Comparison of ENCODE assay signal across 19 mouse cellular contexts in the genomic region with DNA sequence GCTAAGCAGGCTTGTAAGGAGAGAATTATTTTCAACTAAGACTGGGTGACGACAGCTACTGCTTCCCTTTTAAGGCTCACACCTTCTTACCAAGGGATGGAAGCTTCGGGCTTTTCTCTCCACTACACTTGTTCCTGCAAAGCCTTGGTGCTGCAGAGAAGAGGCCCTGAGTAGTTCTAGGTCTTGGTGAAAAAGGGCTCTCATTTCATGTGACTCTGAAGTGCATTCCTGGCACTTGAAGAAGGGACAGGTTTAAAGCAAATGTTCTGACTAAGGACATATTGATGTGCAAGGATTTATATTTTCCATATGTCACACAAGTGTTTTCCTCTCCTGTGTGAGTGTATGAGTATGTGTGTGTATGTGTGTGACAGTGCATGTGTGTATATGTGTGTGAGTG.
"Had no signal": no experiment of that assay in that cellular context is flagged by ENCODE, and none has a peak within 500 bp of the region (broad histone marks: within the 10 kb centered on the region; RNA-seq: fewer than 3 reads in every experiment).

No protein-coding gene starts in this region.

- ATAC-seq: liver, postnatal 0 days; midbrain, embryonic 13.5 days; midbrain, embryonic 15.5 days had no signal

- H3K27me3 ChIP-seq: liver, embryonic 13.5 days; liver, embryonic 15.5 days; midbrain, embryonic 13.5 days; midbrain, embryonic 15.5 days; neural tube, embryonic 12.5 days had no signal

- H3K4me3 ChIP-seq: liver, embryonic 13.5 days; liver, embryonic 15.5 days; megakaryocyte, embryonic 14.5 days; midbrain, embryonic 13.5 days; midbrain, embryonic 15.5 days; neural tube, embryonic 12.5 days had no signal

- H3K36me3 ChIP-seq: liver, embryonic 13.5 days; liver, embryonic 15.5 days; midbrain, embryonic 15.5 days; neural tube, embryonic 12.5 days had no signal

- H3K9me3 ChIP-seq: liver, embryonic 13.5 days; liver, embryonic 15.5 days; megakaryocyte, embryonic 14.5 days; midbrain, embryonic 13.5 days; midbrain, embryonic 15.5 days; neural tube, embryonic 12.5 days had no signal

- H3K4me2 ChIP-seq: liver, embryonic 11.5 days; liver, embryonic 13.5 days; liver, embryonic 15.5 days; lung, embryonic 14.5 days; midbrain, embryonic 11.5 days; midbrain, embryonic 13.5 days; midbrain, embryonic 15.5 days; neural tube, embryonic 12.5 days had no signal

- DNase-seq: liver, embryonic 13.5 days; liver, postnatal 0 days; lung, embryonic 14.5 days; retina, postnatal 1 day; right cerebral cortex, adult 18-20 months; right cerebral cortex, postnatal 25 days; right cerebral cortex, postnatal 4 days; spleen, adult 18-20 months; thymus, adult 18-20 months; thymus, postnatal 14 days; thymus, postnatal 36 days had no signal

- H3K27ac ChIP-seq: liver, embryonic 13.5 days; liver, embryonic 15.5 days; macrophage; midbrain, embryonic 15.5 days; neural tube, embryonic 12.5 days had no signal

- H3K9ac ChIP-seq: liver, embryonic 13.5 days; liver, embryonic 15.5 days; liver, postnatal 0 days; lung, embryonic 14.5 days; midbrain, embryonic 13.5 days; midbrain, embryonic 15.5 days; neural tube, embryonic 12.5 days had no signal
